Mouse (Mus musculus): ENCODE measurements around the gene Tspan15. TPM values are rescaled to one million over a fixed set of nuclear protein-coding genes. Genes with fewer than 3 reads are reported as not detected.

The Tspan15 gene
- 6.3 TPM for polyA plus RNA-seq (2014; fragmentation: Illumina TruSeq; extraction: RNeasy Lipid Tissue Mini Kit (QIAGEN cat#74804); ENCODE audit: low read depth, low replicate concordance)

DNA sequence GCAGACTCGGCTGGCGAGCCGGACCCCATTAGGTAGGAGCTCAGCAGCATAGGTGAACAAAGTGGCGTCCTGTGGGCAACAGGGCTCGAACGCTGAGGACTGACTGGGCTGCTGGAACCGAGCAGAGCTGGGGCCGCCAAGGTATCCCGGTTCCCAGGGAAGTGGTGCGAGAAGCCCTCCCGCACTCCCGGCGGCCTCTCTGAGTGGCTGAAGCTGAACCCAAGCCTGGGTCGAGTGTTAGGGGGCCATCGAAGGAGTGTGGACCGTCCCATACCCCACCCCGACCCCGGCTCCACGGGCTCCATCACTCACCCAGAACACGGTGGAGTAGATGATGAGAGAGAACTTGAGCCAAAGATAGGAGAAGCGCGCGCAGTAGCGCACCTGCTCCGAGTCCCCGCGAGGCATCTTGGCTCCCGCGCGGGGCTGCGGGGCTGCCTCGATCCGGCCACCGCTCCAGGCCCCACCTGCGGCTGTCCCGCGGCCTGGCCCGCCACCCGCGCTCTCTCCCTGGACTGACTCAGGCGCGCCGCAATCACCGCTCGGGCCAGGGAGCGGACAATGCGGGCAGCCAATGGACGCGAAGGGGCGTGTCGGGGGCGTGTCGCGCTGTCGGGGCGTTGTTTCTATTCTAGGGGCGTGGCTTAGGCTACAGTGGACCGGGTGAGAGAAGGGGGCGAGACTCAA lies at the start of gene Tspan15:
Gene Tspan15 (minus strand): TSS at position 544 of the 687 bp plus-strand sequence.

GRCm38 (mm10) chr10:62252000-62252488 lies 21.0 kb upstream of the Tspan15 start, which contains the start of gene Tacr2:
Gene Tacr2 (plus strand): TSS chr10:62252438.

GRCm38 (mm10) chr10:62143820-62144219 lies 87.2 kb downstream of the Tspan15 start, which contains the start of gene Fam241b:
Gene Fam241b (minus strand): TSS chr10:62143920.

Other genes starting within 250 kb of the Tspan15 start
- not detected for gene Neurog3, start 98.2 kb downstream of the Tspan15 start, polyA plus RNA-seq (2014; fragmentation: Illumina TruSeq; extraction: RNeasy Lipid Tissue Mini Kit (QIAGEN cat#74804); ENCODE audit: low read depth, low replicate concordance)
- gene Fam241b, start 87.3 kb downstream of the Tspan15 start, polyA plus RNA-seq (2014; fragmentation: Illumina TruSeq; extraction: RNeasy Lipid Tissue Mini Kit (QIAGEN cat#74804); ENCODE audit: low read depth, low replicate concordance), result 5.8 TPM
- gene Tacr2, start 21.2 kb upstream of the Tspan15 start, polyA plus RNA-seq (2014; fragmentation: Illumina TruSeq; extraction: RNeasy Lipid Tissue Mini Kit (QIAGEN cat#74804); ENCODE audit: low read depth, low replicate concordance), result not detected
- 11.4 TPM for gene Hk1, start 148.7 kb upstream of the Tspan15 start, polyA plus RNA-seq (2014; fragmentation: Illumina TruSeq; extraction: RNeasy Lipid Tissue Mini Kit (QIAGEN cat#74804); ENCODE audit: low read depth, low replicate concordance)
- gene Hkdc1, start 191.2 kb upstream of the Tspan15 start, polyA plus RNA-seq (2014; fragmentation: Illumina TruSeq; extraction: RNeasy Lipid Tissue Mini Kit (QIAGEN cat#74804); ENCODE audit: low read depth, low replicate concordance), result 0.16 TPM
- gene 4930507D05Rik, start 218.2 kb upstream of the Tspan15 start, polyA plus RNA-seq (2014; fragmentation: Illumina TruSeq; extraction: RNeasy Lipid Tissue Mini Kit (QIAGEN cat#74804); ENCODE audit: low read depth, low replicate concordance), result not detected
- gene Supv3l1, start 218.5 kb upstream of the Tspan15 start, polyA plus RNA-seq (2014; fragmentation: Illumina TruSeq; extraction: RNeasy Lipid Tissue Mini Kit (QIAGEN cat#74804); ENCODE audit: low read depth, low replicate concordance), result 22.4 TPM

Data from kidney, adult 10 weeks (tissue).